Mouse (Mus musculus): Measurements from ENCODE around the gene Papss2. TPM values are rescaled to one million over a fixed set of nuclear protein-coding genes. Genes with fewer than 3 reads are reported as not detected.
A peak's percentile ranks its signal among the peaks of the same experiment; 100 is the strongest.

Papss2 gene
- polyA plus RNA-seq, 1 experiment from 2014 or later = 1.7 TPM

DNA sequence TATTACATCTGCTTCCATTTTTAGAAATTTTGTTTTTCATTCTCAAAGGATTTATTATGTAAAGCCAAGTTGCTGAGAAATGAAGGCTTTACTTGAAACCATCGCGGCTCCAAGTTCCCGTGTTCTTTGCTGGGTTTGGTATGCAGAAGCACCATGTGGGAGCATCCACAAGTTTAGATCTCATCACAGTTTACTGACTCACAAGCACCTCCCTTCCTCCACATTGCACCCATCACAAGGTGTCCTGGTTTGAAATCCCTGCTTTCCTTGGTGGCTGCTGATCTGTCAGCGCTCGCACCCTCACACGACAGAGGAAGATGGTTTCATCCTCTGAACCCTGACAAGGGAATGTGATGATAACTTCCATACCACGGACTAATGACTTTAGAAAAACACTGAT is 45.9 kb downstream of the Papss2 start:
- no peak overlapping the region for H3K27ac ChIP-seq (ENCODE audit: low read depth, low read length)
- no peaks in the 10 kb centered on the region for H3K9me3 ChIP-seq (ENCODE audit: control insufficient read depth, low read length)
- H3K9ac ChIP-seq (ENCODE audit: low read depth, low read length) = no peak overlapping the region
- WGBS = 91% methylated on average over 7 of the region's 7 CpGs
- no peak overlapping the region for H3K4me2 ChIP-seq (ENCODE audit: low read length)
- H3K4me3 ChIP-seq (ENCODE audit: low read length) = no peak overlapping the region
- ATAC-seq = no peak
- H3K36me3 ChIP-seq (ENCODE audit: control insufficient read depth, insufficient read depth, low read length) = no peaks in the 10 kb centered on the region
- no peaks in the 10 kb centered on the region for H3K27me3 ChIP-seq (replicated peaks; ENCODE audit: control insufficient read depth, insufficient read depth, low read length)
- H3K4me1 ChIP-seq (ENCODE audit: control insufficient read depth, insufficient read depth, low read depth, low read length) = no peaks in the 10 kb centered on the region

DNA sequence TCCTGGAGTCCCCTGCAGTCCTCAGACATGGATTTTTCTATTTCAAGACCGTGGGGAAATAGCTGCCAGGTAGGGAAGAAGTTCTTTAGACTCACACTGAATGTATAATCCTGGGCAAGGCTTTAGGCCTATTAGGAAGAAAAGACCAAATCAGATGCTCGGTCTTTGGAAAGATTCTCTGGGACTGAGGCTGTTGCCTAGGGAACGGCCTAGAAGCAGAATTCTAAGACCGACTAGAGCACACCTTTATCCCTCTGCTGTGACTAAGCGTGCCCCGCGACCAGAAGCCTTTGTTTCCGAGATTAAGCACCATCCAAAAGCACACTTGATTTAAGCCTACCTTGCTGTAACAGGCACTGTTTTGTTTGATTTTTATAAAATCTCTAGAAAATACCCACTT is 46.4 kb downstream of the Papss2 start:
- H3K4me2 ChIP-seq (ENCODE audit: low read length) = no peak overlapping the region
- H3K36me3 ChIP-seq (ENCODE audit: control insufficient read depth, insufficient read depth, low read length) = no peaks in the 10 kb centered on the region
- 55% methylated on average over 8 of the region's 8 CpGs for WGBS
- no peak overlapping the region for H3K9ac ChIP-seq (ENCODE audit: low read depth, low read length)
- ATAC-seq = no peak
- H3K9me3 ChIP-seq (ENCODE audit: control insufficient read depth, low read length) = no peaks in the 10 kb centered on the region
- no peak overlapping the region for H3K27ac ChIP-seq (ENCODE audit: low read depth, low read length)
- no peaks in the 10 kb centered on the region for H3K27me3 ChIP-seq (replicated peaks; ENCODE audit: control insufficient read depth, insufficient read depth, low read length)
- H3K4me1 ChIP-seq (ENCODE audit: control insufficient read depth, insufficient read depth, low read depth, low read length) = no peaks in the 10 kb centered on the region
- no peak overlapping the region for H3K4me3 ChIP-seq (ENCODE audit: low read length)

DNA sequence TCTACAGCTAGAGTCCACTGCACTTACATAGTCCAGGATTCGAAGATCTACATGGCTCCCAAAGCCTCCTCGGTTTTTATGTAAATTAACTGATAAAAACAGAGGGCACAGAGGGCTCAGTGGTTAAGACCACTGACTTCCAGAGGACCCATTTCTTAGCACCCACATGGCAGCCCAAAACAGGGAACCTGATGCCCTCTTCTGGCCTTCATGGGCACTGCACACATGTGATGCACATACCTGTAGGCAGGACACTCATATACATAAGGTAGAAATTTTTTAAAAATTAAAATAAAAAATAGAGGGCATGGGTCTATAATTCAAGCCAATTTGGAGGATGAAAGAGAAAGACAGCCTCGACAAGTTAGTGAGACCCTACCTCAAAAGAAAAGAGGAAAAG is 48.1 kb downstream of the Papss2 start:
- Histone ChIP-seq H3K9me3 (ENCODE audit: control insufficient read depth, low read length) (no peaks in the 10 kb centered on the region), H3K36me3 (ENCODE audit: control insufficient read depth, insufficient read depth, low read length) (no peaks in the 10 kb centered on the region), H3K27ac (ENCODE audit: low read depth, low read length) (no peak overlapping the region), H3K4me3 (ENCODE audit: low read length) (no peak overlapping the region), H3K4me1 (ENCODE audit: control insufficient read depth, insufficient read depth, low read depth, low read length) (peaks cover 3% of the 10 kb centered on the region; the same call in 1 of the 2 replicates), H3K9ac (ENCODE audit: low read depth, low read length) (no peak overlapping the region), H3K27me3 (replicated peaks; ENCODE audit: control insufficient read depth, insufficient read depth, low read length) (no peaks in the 10 kb centered on the region), H3K4me2 (ENCODE audit: low read length) (no peak overlapping the region)
- no peak for ATAC-seq
- WGBS = 97% methylated on average over 3 of the region's 3 CpGs

DNA sequence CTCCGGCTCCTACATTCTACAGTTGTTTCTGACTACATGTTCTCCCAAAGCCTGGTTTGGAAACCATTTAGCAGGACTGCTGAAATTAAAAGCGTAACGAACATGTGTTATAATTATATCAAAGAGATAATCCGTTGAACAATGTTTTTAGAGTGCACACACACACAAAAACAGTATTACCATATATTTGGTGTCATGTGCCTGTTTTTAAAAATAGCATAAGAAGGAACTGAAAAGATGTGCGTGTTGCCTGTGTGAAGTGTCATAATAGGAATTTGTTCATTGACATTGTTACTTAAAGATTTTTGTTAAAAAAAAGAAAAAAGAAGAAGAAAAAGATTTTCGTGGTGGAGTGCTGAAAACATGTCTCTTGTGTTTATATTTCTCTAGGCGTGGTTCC is 50.3 kb downstream of the Papss2 start:
- no peaks in the 10 kb centered on the region for H3K36me3 ChIP-seq (ENCODE audit: control insufficient read depth, insufficient read depth, low read length)
- no peaks in the 10 kb centered on the region for H3K27me3 ChIP-seq (replicated peaks; ENCODE audit: control insufficient read depth, insufficient read depth, low read length)
- ATAC-seq = no peak
- H3K9me3 ChIP-seq (ENCODE audit: control insufficient read depth, low read length) = no peaks in the 10 kb centered on the region
- peaks cover 3% of the 10 kb centered on the region; the same call in 1 of the 2 replicates for H3K4me1 ChIP-seq (ENCODE audit: control insufficient read depth, insufficient read depth, low read depth, low read length)
- no peak overlapping the region for H3K9ac ChIP-seq (ENCODE audit: low read depth, low read length)
- no peak overlapping the region for H3K27ac ChIP-seq (ENCODE audit: low read depth, low read length)
- H3K4me3 ChIP-seq (ENCODE audit: low read length) = no peak overlapping the region
- no peak overlapping the region for H3K4me2 ChIP-seq (ENCODE audit: low read length)
- 92% methylated on average over 7 of the region's 7 CpGs for WGBS

GRCm38 (mm10) chr19:32646382-32646781 is 50.8 kb downstream of the Papss2 start:
- WGBS = 90% methylated on average over 3 of the region's 3 CpGs
- Histone ChIP-seq H3K27ac (ENCODE audit: low read depth, low read length) (no peak overlapping the region), H3K27me3 (replicated peaks; ENCODE audit: control insufficient read depth, insufficient read depth, low read length) (no peaks in the 10 kb centered on the region), H3K9me3 (ENCODE audit: control insufficient read depth, low read length) (no peaks in the 10 kb centered on the region), H3K4me3 (ENCODE audit: low read length) (no peak overlapping the region), H3K4me2 (ENCODE audit: low read length) (no peak overlapping the region), H3K36me3 (ENCODE audit: control insufficient read depth, insufficient read depth, low read length) (no peaks in the 10 kb centered on the region), H3K4me1 (ENCODE audit: control insufficient read depth, insufficient read depth, low read depth, low read length) (peaks cover 3% of the 10 kb centered on the region; the same call in 1 of the 2 replicates), H3K9ac (ENCODE audit: low read depth, low read length) (no peak overlapping the region)
- no peak for ATAC-seq

GRCm38 (mm10) chr19:32648019-32648571 is 52.5 kb downstream of the Papss2 start:
- Histone ChIP-seq H3K27ac (ENCODE audit: low read depth, low read length) (no peak overlapping the region), H3K9ac (ENCODE audit: low read depth, low read length) (no peak overlapping the region), H3K4me3 (ENCODE audit: low read length) (no peak overlapping the region), H3K9me3 (ENCODE audit: control insufficient read depth, low read length) (no peaks in the 10 kb centered on the region), H3K4me2 (ENCODE audit: low read length) (peak overlapping the region; percentile 14; the same call in 1 of the 2 replicates), H3K27me3 (replicated peaks; ENCODE audit: control insufficient read depth, insufficient read depth, low read length) (no peaks in the 10 kb centered on the region), H3K4me1 (ENCODE audit: control insufficient read depth, insufficient read depth, low read depth, low read length) (peaks cover 3% of the 10 kb centered on the region; the same call in 1 of the 2 replicates), H3K36me3 (ENCODE audit: control insufficient read depth, insufficient read depth, low read length) (no peaks in the 10 kb centered on the region)
- ATAC-seq = no peak
- 15% methylated on average over 10 of the region's 10 CpGs for WGBS

DNA sequence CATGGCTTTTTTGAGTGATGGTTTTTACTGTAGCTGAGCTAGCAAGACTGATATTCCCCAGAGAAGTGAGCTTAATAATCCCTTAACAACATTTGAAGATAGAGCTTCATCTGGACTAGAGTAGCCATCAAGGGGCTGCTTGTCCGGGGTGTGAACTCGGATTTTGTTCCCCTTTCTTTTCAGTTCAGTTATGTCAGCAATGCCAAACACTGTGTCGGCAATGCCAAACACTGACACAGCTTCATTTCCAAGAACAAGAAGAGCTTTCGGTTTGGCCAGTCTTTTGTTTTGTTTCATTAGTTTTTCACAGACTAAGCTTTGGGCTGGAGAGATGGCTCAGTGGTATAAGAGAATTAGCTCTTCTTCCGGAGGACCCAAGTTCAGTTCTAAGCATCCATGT is 55.5 kb downstream of the Papss2 start:
- ATAC-seq = no peak
- 86% methylated on average over 5 of the region's 5 CpGs for WGBS

GRCm38 (mm10) chr19:32653122-32653521 is 57.5 kb downstream of the Papss2 start:
- WGBS = 85% methylated on average over 5 of the region's 5 CpGs

More for the DNA sequence above, 55.5 kb downstream of the Papss2 start:
- H3K27ac ChIP-seq (ENCODE audit: low read depth, low read length) = no peak overlapping the region
- peaks cover 3% of the 10 kb centered on the region; the same call in 1 of the 2 replicates for H3K4me1 ChIP-seq (ENCODE audit: control insufficient read depth, insufficient read depth, low read depth, low read length)
- no peaks in the 10 kb centered on the region for H3K27me3 ChIP-seq (replicated peaks; ENCODE audit: control insufficient read depth, insufficient read depth, low read length)
- H3K36me3 ChIP-seq (ENCODE audit: control insufficient read depth, insufficient read depth, low read length) = no peaks in the 10 kb centered on the region
- H3K9ac ChIP-seq (ENCODE audit: low read depth, low read length) = no peak overlapping the region
- H3K9me3 ChIP-seq (ENCODE audit: control insufficient read depth, low read length) = no peaks in the 10 kb centered on the region
- H3K4me3 ChIP-seq (ENCODE audit: low read length) = no peak overlapping the region
- H3K4me2 ChIP-seq (ENCODE audit: low read length) = no peak overlapping the region

GRCm38 (mm10) chr19:32653630-32654362 is 58.2 kb downstream of the Papss2 start:
- Histone ChIP-seq H3K4me1 (ENCODE audit: control insufficient read depth, insufficient read depth, low read depth, low read length) (no peaks in the 10 kb centered on the region), H3K9me3 (ENCODE audit: control insufficient read depth, low read length) (no peaks in the 10 kb centered on the region), H3K4me2 (ENCODE audit: low read length) (no peak overlapping the region), H3K36me3 (ENCODE audit: control insufficient read depth, insufficient read depth, low read length) (no peaks in the 10 kb centered on the region), H3K27me3 (replicated peaks; ENCODE audit: control insufficient read depth, insufficient read depth, low read length) (no peaks in the 10 kb centered on the region), H3K27ac (ENCODE audit: low read depth, low read length) (no peak overlapping the region), H3K9ac (ENCODE audit: low read depth, low read length) (no peak overlapping the region), H3K4me3 (ENCODE audit: low read length) (no peak overlapping the region)
- 94% methylated on average over 7 of the region's 7 CpGs for WGBS
- no peak for ATAC-seq

More at GRCm38 (mm10) chr19:32653122-32653521, 57.5 kb downstream of the Papss2 start:
- no peaks in the 10 kb centered on the region for H3K9me3 ChIP-seq (ENCODE audit: control insufficient read depth, low read length)
- no peak overlapping the region for H3K9ac ChIP-seq (ENCODE audit: low read depth, low read length)
- H3K36me3 ChIP-seq (ENCODE audit: control insufficient read depth, insufficient read depth, low read length) = no peaks in the 10 kb centered on the region
- no peak for ATAC-seq
- no peak overlapping the region for H3K27ac ChIP-seq (ENCODE audit: low read depth, low read length)
- H3K4me3 ChIP-seq (ENCODE audit: low read length) = no peak overlapping the region
- H3K4me2 ChIP-seq (ENCODE audit: low read length) = no peak overlapping the region
- H3K4me1 ChIP-seq (ENCODE audit: control insufficient read depth, insufficient read depth, low read depth, low read length) = peaks cover 2% of the 10 kb centered on the region; the same call in 1 of the 2 replicates
- no peaks in the 10 kb centered on the region for H3K27me3 ChIP-seq (replicated peaks; ENCODE audit: control insufficient read depth, insufficient read depth, low read length)

Data from hindbrain, embryonic 16.5 days (tissue).